Mouse (Mus musculus): ENCODE measurements at regions not wholly inside any gene's neighbourhood (a gene's known extent, or its start where the extent isn't known, plus 50 kb on each side); places are given as distances from the start of the nearest gene placed in this dataset.
"Not testable (repeated sequence)": the region's sequence is repeated elsewhere in the genome, so short reads cannot be mapped to it uniquely, and the experiment has no call there.

DNA sequence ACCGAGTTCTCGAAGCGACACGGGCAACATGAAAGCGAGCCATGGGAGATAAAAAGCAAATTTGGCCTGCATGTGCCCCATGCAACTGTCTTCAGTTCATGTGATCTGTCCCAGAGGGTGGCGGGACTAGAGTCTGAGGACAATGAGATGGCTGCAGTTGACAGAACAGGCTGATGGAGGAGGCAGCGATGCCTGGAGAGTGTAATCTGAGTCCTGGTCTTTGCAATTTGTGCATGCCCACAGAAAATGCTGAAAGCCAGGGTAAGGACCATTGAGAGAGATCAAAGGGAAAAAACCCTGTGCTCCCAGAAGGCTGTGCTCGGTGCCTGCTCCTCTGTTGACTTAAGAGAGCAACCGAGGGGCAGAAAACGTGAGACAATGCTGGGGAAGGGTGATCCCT lies 624.8 kb upstream of the BB014433 start:
- no peak for DNase-seq (ENCODE audit: extremely low spot score in 1 of 2, low spot score in 1 of 2)

DNA sequence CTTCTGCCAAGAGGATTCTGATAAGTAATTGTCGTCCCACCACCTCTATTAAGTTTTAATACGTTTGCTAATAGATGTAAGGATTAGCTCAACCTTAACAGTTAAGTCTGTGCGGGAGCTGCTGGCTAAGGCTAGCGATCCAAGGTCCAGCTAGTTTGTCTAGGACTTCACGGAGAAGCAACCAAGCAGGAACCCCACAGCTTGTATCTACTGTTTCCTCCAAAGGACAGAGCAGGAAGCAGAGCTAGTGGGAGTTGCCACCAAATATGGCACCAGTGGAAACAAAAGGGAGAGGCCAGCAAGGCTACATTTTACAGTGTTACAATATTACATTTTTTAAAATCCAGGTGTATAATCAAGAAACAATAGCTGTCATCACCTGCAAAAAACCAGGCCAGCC lies 624.4 kb upstream of the BB014433 start:
- no peak for DNase-seq (ENCODE audit: extremely low spot score in 1 of 2, low spot score in 1 of 2)

DNA sequence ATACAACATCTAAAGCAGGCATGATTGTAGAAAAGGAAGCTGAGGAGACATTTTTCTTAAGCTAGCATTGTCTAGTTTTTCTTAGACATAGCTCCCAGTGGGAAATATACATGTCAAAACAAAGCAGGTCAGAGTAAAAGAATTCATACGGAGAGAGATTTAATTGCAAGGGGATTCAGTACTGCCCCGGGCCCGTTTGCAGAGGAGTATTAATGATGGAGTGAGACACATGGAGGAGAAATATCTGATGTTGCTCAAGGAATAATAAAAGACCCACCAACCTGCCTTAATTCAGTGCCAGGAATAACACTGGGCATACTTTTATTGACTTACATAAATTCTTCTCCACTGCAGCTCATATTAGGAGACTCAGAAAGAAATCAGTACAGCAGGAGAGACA lies 623.6 kb upstream of the BB014433 start:
- DNase-seq (ENCODE audit: extremely low spot score in 1 of 2, low spot score in 1 of 2) = no peak

DNA sequence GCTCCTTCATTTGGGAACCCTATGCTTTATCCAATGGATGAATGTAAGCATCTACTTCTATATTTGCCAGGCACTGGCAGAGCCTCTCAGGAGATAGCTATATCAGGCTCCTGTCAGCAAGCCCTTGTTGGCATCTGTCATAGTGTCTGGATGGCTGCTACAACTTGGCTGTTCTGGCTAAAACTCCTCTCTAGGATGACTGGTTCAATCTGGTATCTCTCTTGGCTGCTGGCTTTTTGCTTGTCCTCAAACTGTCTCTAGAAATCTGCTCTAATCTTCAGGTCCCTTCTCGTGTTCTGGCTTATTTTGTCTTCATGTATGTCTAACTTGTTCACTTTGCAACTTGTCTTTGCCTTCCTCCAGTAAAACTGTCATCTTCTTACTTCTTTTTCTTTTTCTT lies 614.7 kb upstream of the BB014433 start:
- DNase-seq (ENCODE audit: extremely low spot score in 1 of 2, low spot score in 1 of 2) = no peak

DNA sequence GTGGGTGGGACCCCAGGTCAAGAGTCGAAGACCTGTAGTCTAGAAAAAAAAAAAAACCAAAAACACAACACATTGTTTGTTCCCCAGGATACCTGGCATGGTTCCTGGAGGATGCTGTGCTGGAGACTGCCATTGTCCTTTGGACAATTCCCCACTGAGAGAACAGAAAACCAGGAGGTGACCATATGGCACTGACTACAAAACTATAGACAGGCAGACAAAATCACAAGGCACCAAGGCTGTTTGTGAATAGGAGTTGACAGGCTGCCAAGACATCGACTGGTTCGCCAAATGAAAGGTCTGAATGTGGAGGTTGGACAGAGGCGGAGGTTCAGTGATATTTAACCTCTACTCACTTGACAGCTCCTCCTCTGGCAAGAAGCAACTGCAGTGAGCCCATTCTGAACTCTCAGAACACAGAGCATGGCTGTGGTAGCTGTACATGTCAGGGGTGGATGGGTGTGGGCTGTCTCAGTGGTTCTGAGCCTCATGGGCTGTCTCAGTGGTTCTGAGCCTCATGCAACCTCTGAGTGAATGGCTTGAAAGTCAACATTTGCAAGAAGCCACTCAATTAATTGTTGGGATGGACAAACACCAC lies 589.0 kb upstream of the BB014433 start:
- no peak for DNase-seq (ENCODE audit: extremely low spot score in 1 of 2, low spot score in 1 of 2)

DNA sequence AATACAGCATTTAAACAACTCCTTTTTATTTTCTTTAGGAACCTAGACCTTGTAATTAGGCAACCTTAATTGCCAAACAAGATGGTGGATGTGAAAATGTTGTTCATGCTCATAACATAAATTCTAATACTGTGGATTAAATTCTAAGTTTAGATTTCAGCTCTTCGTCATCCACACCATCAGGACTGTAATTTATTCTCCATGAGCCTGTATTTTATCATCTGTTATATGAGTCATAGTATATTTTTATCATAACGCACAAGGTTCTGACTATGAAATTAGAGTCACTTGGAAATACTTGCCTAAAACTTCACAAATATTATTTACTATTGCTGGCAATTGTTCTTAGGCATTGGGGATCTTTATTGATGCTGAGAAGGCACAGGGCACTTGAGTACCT lies 582.7 kb upstream of the BB014433 start:
- no peak for DNase-seq (ENCODE audit: extremely low spot score in 1 of 2, low spot score in 1 of 2)

DNA sequence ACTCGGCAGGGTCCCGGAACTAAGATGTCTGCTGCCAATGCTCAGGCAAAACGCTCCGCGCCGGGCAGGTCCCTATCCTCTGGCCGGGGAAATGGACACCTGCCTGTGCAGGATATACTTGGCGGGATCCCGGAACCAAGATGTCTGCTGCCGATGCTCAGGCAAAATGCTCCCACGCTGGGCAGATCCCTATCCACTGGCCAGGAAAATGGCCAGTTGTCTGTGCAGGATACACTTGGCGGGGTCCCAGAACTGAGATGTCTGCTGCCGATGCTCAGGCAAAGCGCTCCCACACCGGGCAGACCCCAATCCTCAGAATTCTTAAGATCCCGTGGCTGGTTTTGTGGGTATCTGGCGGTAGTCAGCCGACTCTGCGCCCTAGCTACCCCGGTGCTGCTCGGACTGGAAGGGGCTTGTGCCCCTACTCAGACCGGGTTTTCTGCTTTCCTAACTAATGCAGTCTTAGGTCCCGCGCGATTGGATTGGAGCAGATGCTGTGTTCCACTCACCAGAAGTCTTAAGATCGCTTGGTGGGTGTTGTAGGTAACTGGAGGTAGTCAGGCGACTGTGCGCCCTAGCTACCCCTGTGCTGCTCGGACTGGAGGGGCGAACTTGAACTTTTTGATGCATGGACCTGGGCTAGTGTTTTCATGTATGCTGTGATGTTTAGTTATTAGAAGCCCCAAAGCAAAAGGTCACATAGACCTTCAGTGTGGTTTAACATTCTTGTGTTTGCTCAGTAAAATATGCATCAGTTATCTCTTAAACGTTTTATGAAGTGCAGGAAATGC lies 577.9 kb upstream of the BB014433 start:
- DNase-seq (ENCODE audit: extremely low spot score in 1 of 2, low spot score in 1 of 2) = not testable (repeated sequence)

DNA sequence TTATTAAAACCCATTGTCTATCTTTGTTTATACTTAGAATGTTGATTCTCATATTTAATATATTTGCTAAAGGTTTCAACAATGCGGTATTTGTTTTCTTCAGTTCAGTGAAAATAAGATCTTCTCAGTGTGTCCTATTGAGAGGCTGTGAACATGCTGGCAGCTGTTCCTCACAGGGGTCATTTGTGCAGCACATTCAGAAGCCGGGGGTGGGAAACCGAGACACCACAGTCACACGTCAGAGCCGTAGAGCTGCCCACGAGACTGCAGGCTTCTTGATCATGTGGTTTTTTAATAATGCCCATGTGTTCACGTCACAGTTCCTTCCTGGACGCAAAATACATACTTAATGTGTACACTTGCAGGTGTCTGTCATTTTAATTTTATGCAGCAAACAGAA lies 564.3 kb upstream of the BB014433 start:
- DNase-seq (ENCODE audit: extremely low spot score in 1 of 2, low spot score in 1 of 2) = no peak

DNA sequence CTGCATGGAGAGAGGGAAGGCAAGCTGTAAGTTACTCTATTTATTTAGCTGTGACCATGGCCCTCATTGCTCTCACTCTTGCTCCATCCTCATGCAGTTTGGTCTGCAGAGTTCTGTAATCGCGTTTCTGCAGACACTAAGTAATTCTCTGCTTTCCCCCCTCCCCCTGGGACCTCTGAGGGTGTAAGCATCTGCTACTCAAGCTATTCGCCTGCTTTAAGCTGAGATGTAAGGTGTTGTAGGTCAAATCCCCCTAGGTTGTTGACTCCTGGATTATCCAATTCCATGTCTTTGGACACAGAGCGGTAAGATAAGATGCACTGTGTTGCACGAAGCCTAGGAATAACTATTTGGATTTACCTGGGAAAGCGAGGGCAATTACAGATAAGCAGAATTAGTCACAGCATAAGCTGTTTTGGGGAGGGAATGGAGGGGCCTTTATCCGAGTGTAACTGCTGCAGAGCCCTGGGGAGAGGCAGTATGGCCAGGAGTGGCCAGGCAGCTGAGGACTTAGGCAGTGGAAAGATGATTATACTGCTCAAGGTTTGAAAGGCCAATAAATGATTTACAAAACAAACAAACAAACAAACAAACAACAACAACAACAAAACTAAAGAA lies 561.8 kb upstream of the BB014433 start:
- DNase-seq (ENCODE audit: extremely low spot score in 1 of 2, low spot score in 1 of 2) = no peak

DNA sequence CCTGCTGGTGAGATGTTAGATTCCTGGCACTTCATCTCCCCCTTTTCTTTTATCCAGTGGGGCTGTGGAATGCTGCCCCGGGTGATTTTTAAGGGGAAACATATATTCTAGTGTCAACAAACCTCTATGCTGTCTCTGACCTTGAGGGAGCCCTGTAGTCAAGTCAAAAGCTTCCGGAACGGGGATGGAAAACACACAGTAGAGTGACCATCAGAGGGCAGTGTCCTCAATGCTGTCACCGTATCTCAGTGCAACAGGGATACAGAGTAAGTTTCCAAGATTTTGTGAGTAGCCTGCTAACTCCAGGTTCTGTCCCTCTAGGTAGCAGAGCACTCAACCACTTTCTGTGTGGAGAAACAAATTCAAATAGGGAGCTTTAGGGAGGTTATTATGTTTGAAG lies 555.7 kb upstream of the BB014433 start:
- DNase-seq (ENCODE audit: extremely low spot score in 1 of 2, low spot score in 1 of 2) = peak in 1 of 2 experiments; percentile 64

DNA sequence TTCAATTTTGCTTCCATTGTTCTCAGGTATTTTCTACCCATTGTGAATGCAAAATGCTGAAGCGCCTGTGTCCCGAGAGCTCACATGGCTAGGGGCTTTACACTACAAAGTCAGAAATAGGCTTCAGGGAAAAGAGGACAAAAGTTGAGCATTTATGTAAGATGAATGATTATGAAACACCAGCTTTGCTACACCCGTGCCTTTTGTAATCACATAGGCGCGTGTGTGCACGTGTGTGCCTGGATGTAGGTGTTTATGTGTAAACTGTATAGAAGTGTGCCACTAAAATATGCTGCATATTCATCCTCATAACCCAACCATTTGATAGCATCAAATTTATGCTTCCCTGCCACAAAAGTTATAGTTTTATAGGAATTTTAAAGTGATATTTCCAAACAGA lies 547.2 kb upstream of the BB014433 start:
- no peak for DNase-seq (ENCODE audit: extremely low spot score in 1 of 2, low spot score in 1 of 2)

DNA sequence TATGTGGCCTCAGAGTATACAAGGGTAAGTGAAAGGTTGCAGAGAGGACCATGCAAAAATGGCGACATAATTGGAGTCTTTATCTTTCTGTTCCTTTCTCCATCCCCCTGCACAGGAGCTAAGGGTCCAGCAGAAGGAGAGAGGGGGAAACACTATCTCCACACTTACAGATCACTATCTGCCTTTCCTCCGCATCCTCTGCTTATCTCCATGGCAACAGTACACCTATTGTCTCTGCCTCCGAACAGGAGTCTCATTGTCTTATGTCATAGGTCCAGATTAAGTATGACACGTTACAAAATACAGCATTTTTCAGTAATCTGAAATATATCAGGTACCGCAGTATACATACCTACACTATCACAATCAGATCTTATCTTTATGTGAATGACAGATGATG lies 537.9 kb upstream of the BB014433 start:
- DNase-seq (ENCODE audit: extremely low spot score in 1 of 2, low spot score in 1 of 2) = no peak

DNA sequence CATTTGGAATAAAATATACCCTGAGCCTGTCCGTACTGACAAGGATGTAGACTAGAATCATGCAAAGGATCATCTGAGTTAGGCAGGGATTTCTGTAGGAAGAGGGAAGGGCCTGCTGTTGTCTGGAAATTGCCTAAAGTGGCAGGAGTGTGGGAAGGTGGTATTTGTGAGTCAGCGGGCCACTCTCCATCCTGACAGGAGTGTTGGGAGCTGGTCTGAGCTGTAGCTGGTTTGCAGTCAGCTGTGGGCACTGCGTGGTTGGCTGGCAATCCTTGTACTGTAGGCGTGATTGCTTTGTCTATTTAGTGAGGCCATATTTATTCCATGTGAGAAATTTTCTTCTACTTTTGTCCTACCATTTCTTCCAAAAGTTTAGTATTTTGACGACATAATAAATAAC lies 524.2 kb upstream of the BB014433 start:
- DNase-seq (ENCODE audit: extremely low spot score in 1 of 2, low spot score in 1 of 2) = no peak

DNA sequence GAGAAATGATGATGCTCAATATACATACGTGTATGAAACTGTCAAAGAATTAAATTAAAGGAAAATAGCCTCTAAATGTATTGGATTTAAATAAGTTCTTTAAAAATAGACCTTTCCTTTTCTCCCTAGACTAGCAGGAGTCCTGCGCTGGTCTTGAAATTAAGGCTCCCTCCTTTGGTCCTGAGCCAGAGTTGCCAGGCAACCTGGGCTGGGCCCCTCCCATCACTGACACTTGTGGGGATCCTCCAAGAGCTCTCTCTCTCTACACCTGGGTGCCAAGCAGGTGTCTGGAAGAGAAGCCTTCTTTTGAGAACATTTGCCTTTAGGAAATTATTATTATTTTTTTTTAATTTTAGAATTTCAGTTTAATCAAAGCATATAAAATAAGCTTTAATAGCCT lies 521.9 kb upstream of the BB014433 start:
- no peak for DNase-seq (ENCODE audit: extremely low spot score in 1 of 2, low spot score in 1 of 2)

DNA sequence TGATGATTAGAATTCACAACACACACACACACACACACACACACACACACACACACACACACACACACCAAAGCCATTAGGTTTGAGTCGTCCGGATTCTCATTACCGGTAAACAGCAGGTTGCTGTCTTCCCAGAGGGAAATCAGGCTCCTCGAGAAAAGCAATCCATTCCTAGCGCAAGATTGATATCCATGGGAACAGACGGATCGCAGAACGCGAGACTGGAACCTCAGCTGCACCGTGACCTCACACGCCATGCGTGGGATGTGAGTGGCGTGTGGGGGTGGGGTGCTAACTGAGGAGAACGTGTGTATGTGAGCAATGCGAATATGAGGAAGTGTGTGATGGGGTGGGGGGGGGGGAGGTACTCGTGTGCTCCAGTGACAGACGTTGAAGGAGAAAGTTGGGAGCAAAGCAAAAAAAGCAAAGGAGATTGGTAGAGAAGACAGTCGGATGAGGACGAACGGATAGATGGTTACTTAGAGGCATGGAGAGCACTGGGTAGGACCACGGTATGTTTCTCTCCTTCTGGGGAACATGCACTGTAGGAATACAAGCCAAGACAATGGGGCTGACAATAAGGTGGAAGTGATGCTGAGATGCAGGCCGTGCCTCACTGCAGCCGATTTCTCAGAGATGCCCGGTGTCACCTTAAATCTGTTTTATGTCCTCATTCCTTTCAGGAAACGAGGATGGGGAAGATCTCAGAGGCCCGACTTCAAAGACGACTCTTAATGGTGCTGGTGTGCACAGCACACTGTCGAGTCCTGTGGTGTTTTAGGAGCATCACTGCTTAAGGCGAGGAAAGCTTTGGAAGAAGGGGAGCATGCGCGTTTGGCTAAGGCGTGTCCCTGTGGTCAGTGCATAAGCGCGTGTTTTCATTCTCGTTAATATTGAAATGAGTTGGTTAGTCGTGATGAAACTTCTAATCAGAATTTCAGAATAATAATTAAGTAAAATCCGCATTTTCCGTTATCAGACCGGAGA lies 516.7 kb upstream of the BB014433 start:
- peak; percentile 14 to 17 for DNase-seq (ENCODE audit: extremely low spot score in 1 of 2, low spot score in 1 of 2)

DNA sequence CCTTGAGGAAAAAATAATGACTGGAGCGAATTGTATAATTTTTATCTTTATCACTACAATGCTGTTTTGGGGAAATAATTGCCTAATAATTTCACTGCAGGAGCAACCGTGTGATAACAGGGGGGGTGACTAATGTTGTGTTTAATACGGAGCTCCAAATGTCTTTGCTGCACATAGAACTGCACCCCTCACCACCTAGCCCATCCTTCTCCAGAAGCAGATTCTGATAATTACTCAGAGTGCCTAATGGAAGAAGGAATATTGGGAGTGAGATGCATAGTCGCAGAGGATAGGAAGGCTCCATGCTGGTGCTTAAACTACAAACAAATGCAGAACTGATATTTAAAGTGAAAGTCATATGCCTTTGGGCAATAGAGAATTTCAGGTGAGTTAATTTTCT lies 486.1 kb upstream of the BB014433 start:
- DNase-seq (ENCODE audit: extremely low spot score in 1 of 2, low spot score in 1 of 2) = no peak

DNA sequence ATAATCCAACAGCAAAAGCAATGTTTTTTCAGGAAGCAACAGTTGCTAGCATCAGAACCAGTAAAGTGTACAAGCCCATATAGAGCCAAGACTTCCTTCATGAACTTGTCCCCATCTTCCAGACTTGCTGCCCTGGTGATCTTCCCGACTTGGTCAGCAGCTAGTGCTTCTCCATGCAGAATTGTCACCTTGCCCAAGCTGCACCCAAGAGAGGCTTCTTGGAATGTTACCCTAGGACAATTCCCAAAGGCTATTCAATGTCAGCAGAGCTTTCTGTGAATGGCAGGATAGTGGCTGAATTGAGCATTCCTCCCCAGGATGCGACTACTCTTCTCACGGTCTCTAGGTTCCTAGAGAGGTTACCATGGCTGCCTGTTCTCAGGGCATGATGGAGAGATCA lies 479.6 kb upstream of the BB014433 start:
- no peak for DNase-seq (ENCODE audit: extremely low spot score in 1 of 2, low spot score in 1 of 2)

DNA sequence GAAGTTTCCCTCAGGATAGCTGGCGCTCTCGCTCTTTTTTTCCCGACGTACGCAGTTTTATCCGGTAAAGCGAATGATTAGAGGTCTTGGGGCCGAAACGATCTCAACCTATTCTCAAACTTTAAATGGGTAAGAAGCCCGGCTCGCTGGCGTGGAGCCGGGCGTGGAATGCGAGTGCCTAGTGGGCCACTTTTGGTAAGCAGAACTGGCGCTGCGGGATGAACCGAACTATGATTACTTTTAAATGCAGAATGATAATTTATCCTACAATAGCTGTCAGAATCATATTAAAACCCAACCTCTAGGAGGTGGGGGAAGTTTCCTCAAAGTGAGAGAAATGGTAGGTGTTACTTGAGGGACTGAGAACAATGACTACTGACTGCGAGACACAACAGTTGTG lies 474.0 kb upstream of the BB014433 start:
- DNase-seq (ENCODE audit: extremely low spot score in 1 of 2, low spot score in 1 of 2) = peak in 1 of 2 experiments; percentile 90

DNA sequence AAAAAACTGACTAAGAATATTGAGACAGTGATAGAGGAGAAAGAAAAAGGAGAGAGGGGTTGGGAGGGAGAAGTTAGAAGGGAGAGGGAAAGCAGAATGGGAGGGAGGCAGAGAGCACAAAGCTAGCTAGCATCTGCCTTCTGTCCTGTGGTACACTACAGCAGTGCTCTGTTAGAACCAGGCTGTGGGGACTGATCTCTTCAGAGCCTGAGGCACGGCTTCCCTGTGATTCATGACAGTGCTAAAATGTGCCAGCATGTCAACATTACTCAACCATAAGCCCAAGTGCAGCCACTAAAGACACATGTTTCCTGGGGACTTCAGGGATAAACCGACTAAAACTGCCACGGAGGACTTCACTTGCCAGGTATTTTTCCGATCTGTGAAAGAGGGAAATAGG lies 455.1 kb upstream of the BB014433 start:
- no peak for DNase-seq (ENCODE audit: extremely low spot score in 1 of 2, low spot score in 1 of 2)

DNA sequence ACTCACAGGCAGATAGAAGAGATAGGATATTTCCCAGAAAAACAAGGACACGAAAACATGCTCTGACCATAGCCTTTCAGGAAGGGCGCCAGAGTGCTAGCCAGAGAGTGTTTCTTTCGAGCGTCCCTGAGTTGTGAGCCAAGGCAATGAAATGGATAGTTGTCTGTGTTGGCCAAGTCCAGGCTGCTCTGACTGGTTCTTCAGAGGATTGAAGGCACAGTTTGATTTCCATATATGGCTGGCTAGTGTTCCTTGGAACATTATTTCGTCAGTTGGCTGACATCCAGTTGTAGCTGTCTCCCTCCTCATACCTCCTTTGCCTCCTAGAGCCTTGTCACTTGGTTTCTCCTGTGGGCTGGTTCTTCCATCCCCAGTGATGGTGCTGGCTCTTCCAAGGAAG lies 451.7 kb upstream of the BB014433 start:
- no peak for DNase-seq (ENCODE audit: extremely low spot score in 1 of 2, low spot score in 1 of 2)

DNA sequence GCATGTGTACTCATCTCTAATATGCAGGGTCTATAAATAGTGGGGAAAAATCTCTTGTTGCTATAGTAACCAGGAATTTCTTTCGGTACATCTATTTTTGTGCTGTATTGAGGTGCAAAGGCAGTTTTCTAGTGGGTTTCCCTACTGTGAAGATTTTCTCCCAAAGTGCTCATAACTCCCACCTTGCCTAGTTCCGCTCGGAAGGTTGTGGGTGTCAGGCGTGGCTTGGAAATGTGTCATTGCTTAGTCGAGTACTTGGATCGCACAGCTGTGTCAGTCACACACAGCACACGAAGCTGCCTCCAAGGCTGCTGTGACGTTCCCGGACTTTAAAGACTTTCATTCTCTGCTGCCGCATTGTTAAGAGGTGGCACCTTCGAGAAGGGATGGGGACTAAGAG lies 450.4 kb upstream of the BB014433 start:
- peak; percentile 11 to 30 for DNase-seq (ENCODE audit: extremely low spot score in 1 of 2, low spot score in 1 of 2)

All from layer of hippocampus, postnatal 25 days (tissue).